8 mouse cellular contexts compared by ENCODE assay signal in the genomic region with DNA sequence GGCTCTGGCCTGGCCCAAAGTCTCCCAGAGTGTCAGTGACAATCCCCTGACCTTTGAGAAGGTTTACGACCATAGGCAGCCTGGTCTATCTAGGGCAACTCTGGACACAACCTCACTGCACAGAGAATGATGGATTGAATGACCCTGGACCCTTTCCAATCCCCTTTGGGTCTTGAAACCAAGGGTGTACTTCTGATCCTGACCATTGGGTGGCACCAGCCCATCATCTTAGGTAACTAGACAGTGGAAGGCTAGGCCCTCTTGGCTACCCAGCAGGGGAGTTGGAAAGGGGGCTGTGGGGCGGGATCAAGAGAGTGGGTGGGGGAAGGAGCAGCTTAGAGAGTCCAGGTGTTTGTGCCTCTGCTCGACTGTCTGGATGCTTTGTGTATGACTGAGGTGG.
DNase-seq lines count a peak whose midpoint lies in the region; ATAC-seq and TF ChIP-seq lines count a peak whose summit lies in the region.

No protein-coding gene starts in this region.

- H3K27me3 ChIP-seq in spleen, adult 2 months (ENCODE audit: control insufficient read depth, insufficient read depth, low read length), result no peaks in the 10 kb centered on the region

- H3K27ac ChIP-seq in left cerebral cortex, adult 2 months, result no peak overlapping the region
- no peak overlapping the region for H3K27ac ChIP-seq in spleen, adult 2 months (ENCODE audit: insufficient read depth, low read length)

- no peak for TF ChIP-seq POLR2A in spleen, adult 2 months (IDR thresholded peaks at IDR 0.05; ENCODE audit: low read depth, low read length)

- H3K36me3 ChIP-seq in spleen, adult 2 months (ENCODE audit: control insufficient read depth, insufficient read depth, low read length), result no peaks in the 10 kb centered on the region

- H3K4me1 ChIP-seq in spleen, adult 2 months (ENCODE audit: control insufficient read depth, insufficient read depth, insufficient read length), result no peaks in the 10 kb centered on the region

- TF ChIP-seq CTCF in left cerebral cortex, adult 2 months (IDR thresholded peaks at IDR 0.05), result peak; percentile 78
- TF ChIP-seq CTCF in spleen, adult 2 months (IDR thresholded peaks at IDR 0.05; ENCODE audit: extremely low read depth, insufficient read depth, insufficient read length, insufficient replicate concordance), result peak; percentile 53; the same call in 1 of the 2 replicates

- no peak for ATAC-seq in inflammation-experienced regulatory T-cells, adult 6 months

- no peak overlapping the region for H3K4me3 ChIP-seq in left cerebral cortex, adult 2 months
- H3K4me3 ChIP-seq in spleen, adult 2 months (ENCODE audit: extremely low read depth, insufficient read depth, insufficient read length), result no peak overlapping the region

- WGBS in spleen, adult 2 months, result 14% methylated on average over 3 of the region's 3 CpGs

- peak; percentile 39 for DNase-seq in adrenal gland, adult 8-10 months
- DNase-seq in cerebellum, postnatal 4 days (ENCODE audit: low spot score in 2 of 2), result peak; percentile 48 to 82
- peak; percentile 88 to 90 for DNase-seq in gastrocnemius, adult 8-10 months (ENCODE audit: low spot score in 2 of 2)
- peak; percentile 14 for DNase-seq in induced T-regulatory cell, adult 2 months (ENCODE audit: low read depth)
- peak; percentile 56 to 68 for DNase-seq in left cerebral cortex, adult 2 months (ENCODE audit: extremely low spot score in 1 of 2, low spot score in 2 of 2)
- peak; percentile 80 for DNase-seq in mesoderm, embryonic 11.5 days (ENCODE audit: low read depth, low spot score)
- peak; percentile 29 to 64 for DNase-seq in spleen, adult 2 months (ENCODE audit: low read depth in 1 of 2, low spot score in 2 of 2)

- intact Hi-C loops in left cerebral cortex, adult 2 months (cut with DNase I), result loop anchor here (2.0 to 10.0 kb wide), 5 partner anchors 205 to 1119 kb away; no protein-coding TSS in a partner anchor

Comparison
In these comparisons a context has a peak if more than half of its experiments do, and no peak if none do; other contexts are left out.
1. DNase-seq: peak in every context shown above with its lines; median percentile 89 in gastrocnemius, adult 8-10 months; 80 in mesoderm, embryonic 11.5 days; 65 in cerebellum, postnatal 4 days; 62 in left cerebral cortex, adult 2 months; 46 in spleen, adult 2 months; 39 in adrenal gland, adult 8-10 months; 14 in induced T-regulatory cell, adult 2 months.